Mouse (Mus musculus): ENCODE data around the gene Amer2. TPM values are rescaled to one million over a fixed set of nuclear protein-coding genes. Genes with fewer than 3 reads are reported as not detected.

Amer2 gene
- total and polyA plus RNA-seq, 3 experiments: not detected

GRCm38 (mm10) chr14:60397321-60397720, 24.3 kb downstream of the Amer2 start:
- H3K4me1 ChIP-seq (ENCODE audit: control insufficient read depth in 1 of 2, insufficient read depth in 2 of 2): no peaks in the 10 kb centered on the region; a peak in 1 of 4 replicates
- dilution Hi-C loops (cut with MboI; ENCODE audit: extremely low pct_ligation_motif_present, extremely low pct_unique_long_range_greater_than_20kb, low sequenced_read_pairs) (no loop called here), in situ Hi-C loops (cut with MboI; ENCODE audit: low pct_ligation_motif_present, low pct_unique_long_range_greater_than_20kb, low sequenced_read_pairs) (no loop called here)
- H3K4me3 ChIP-seq (replicated peaks in 1 of 3; ENCODE audit: low read depth in 2 of 3, low read length in 2 of 3, poor library complexity in 1 of 3): no peak overlapping the region
- H3K9ac ChIP-seq (ENCODE audit: insufficient read depth, low read depth): no peak overlapping the region
- no peaks in the 10 kb centered on the region for H3K79me2 ChIP-seq (replicated peaks; ENCODE audit: control insufficient read depth, extremely low read depth, insufficient read depth, poor library complexity, severe bottlenecking)
- TF ChIP-seq RCOR1 (conservative IDR thresholded peaks at IDR 0.05; ENCODE audit: low read depth, low read length): no peak
- TF ChIP-seq HCFC1 (IDR thresholded peaks at IDR 0.05; ENCODE audit: low read depth, low read length): no peak
- no peak for TF ChIP-seq MEF2A (IDR thresholded peaks at IDR 0.05; ENCODE audit: borderline replicate concordance, low read depth, low read length)
- TF ChIP-seq MAZ (IDR thresholded peaks at IDR 0.05; ENCODE audit: low read depth, low read length): no peak
- TF ChIP-seq USF2 (conservative IDR thresholded peaks at IDR 0.05; ENCODE audit: low read depth, low read length): no peak
- no peak for TF ChIP-seq MYC (IDR thresholded peaks at IDR 0.05; ENCODE audit: low read depth, low read length)
- no peak for TF ChIP-seq USF1 (IDR thresholded peaks at IDR 0.05; ENCODE audit: low read depth, low read length)
- no peak for TF ChIP-seq SIN3A (IDR thresholded peaks at IDR 0.05; ENCODE audit: low read length)
- TF ChIP-seq ETS1 (conservative IDR thresholded peaks at IDR 0.05; ENCODE audit: low read depth, low read length): no peak
- no peak for TF ChIP-seq CTCF (conservative IDR thresholded peaks at IDR 0.05 in 1 of 2, IDR thresholded peaks at IDR 0.05 in 1 of 2; ENCODE audit: low read depth in 2 of 2, low read length in 2 of 2)
- TF ChIP-seq ZNF384 (IDR thresholded peaks at IDR 0.05; ENCODE audit: low read depth, low read length): no peak
- no peak for TF ChIP-seq UBTF (IDR thresholded peaks at IDR 0.05; ENCODE audit: low read depth, low read length)
- TF ChIP-seq JUND (conservative IDR thresholded peaks at IDR 0.05; ENCODE audit: low read depth, low read length): no peak
- no peak for TF ChIP-seq MXI1 (IDR thresholded peaks at IDR 0.05; ENCODE audit: low read depth, low read length)
- TF ChIP-seq MAX (IDR thresholded peaks at IDR 0.05; ENCODE audit: low read length): no peak
- TF ChIP-seq ZMIZ1 (IDR thresholded peaks at IDR 0.05; ENCODE audit: low read depth, low read length): no peak
- no peaks in the 10 kb centered on the region for H3K9me3 ChIP-seq (replicated peaks; ENCODE audit: low read length)
- DNase-seq (ENCODE audit: extremely low read depth): no peak
- no peaks in the 10 kb centered on the region for H3K27me3 ChIP-seq (replicated peaks)
- H3K4me2 ChIP-seq (ENCODE audit: insufficient read depth, low read depth, poor library complexity, severe bottlenecking): no peak overlapping the region
- H3K36me3 ChIP-seq (replicated peaks in 1 of 2; ENCODE audit: control insufficient read depth in 1 of 2, insufficient read depth in 1 of 2, low read length in 1 of 2): no peaks in the 10 kb centered on the region
- H3K27ac ChIP-seq (ENCODE audit: insufficient read depth, low read depth): no peak overlapping the region

GRCm38 (mm10) chr14:60398861-60399260, 25.8 kb downstream of the Amer2 start:
- Histone ChIP-seq H3K4me3 (replicated peaks in 1 of 3; ENCODE audit: low read depth in 2 of 3, low read length in 2 of 3, poor library complexity in 1 of 3) (no peak overlapping the region), H3K27me3 (replicated peaks) (no peaks in the 10 kb centered on the region), H3K36me3 (replicated peaks in 1 of 2; ENCODE audit: control insufficient read depth in 1 of 2, insufficient read depth in 1 of 2, low read length in 1 of 2) (no peaks in the 10 kb centered on the region), H3K79me2 (replicated peaks; ENCODE audit: control insufficient read depth, extremely low read depth, insufficient read depth, poor library complexity, severe bottlenecking) (no peaks in the 10 kb centered on the region), H3K9me3 (replicated peaks; ENCODE audit: low read length) (no peaks in the 10 kb centered on the region), H3K27ac (ENCODE audit: insufficient read depth, low read depth) (no peak overlapping the region), H3K4me2 (ENCODE audit: insufficient read depth, low read depth, poor library complexity, severe bottlenecking) (no peak overlapping the region), H3K9ac (ENCODE audit: insufficient read depth, low read depth) (no peak overlapping the region), H3K4me1 (ENCODE audit: control insufficient read depth in 1 of 2, insufficient read depth in 2 of 2) (no peaks in the 10 kb centered on the region)
- TF ChIP-seq JUN (IDR thresholded peaks at IDR 0.05; ENCODE audit: insufficient read depth, low read depth, low read length) (no peak), KAT2A (IDR thresholded peaks at IDR 0.05; ENCODE audit: insufficient replicate concordance, low read length) (no peak), POLR2AphosphoS2 (IDR thresholded peaks at IDR 0.05; ENCODE audit: low read depth, low read length) (no peak), JUND (conservative IDR thresholded peaks at IDR 0.05; ENCODE audit: low read depth, low read length) (no peak), MAZ (IDR thresholded peaks at IDR 0.05; ENCODE audit: low read depth, low read length) (no peak), PAX5 (IDR thresholded peaks at IDR 0.05; ENCODE audit: low read length) (no peak), E2F4 (IDR thresholded peaks at IDR 0.05; ENCODE audit: insufficient replicate concordance, low read depth, low read length) (no peak), CHD2 (IDR thresholded peaks at IDR 0.05; ENCODE audit: low read length) (no peak), HCFC1 (IDR thresholded peaks at IDR 0.05; ENCODE audit: low read depth, low read length) (no peak)
- in situ Hi-C loops (cut with MboI; ENCODE audit: low pct_ligation_motif_present, low pct_unique_long_range_greater_than_20kb, low sequenced_read_pairs) (no loop called here), dilution Hi-C loops (cut with MboI; ENCODE audit: extremely low pct_ligation_motif_present, extremely low pct_unique_long_range_greater_than_20kb, low sequenced_read_pairs) (no loop called here)
- DNase-seq (ENCODE audit: extremely low read depth): no peak

All from CH12.LX (cell line).